Mouse (Mus musculus) forebrain, postnatal 0 days (tissue): ENCODE results near the gene Mettl3. TPM values are rescaled to one million over a fixed set of nuclear protein-coding genes. Genes with fewer than 3 reads are reported as not detected.
A peak's percentile ranks its signal among the peaks of the same experiment; 100 is the strongest.
"Not testable (repeated sequence)": the region's sequence is repeated elsewhere in the genome, so short reads cannot be mapped to it uniquely, and the experiment has no call there.

Experiments
- ATAC-seq: fragments of 200-750 bp; cut with Nextera tagmentation; 2 replicates; pipeline ENCODE4 v1.8.0; 2017; ENCODE audit warnings: mild to moderate bottlenecking, moderate library complexity
- DNase-seq: peaks from one replicate; pipeline ENCODE4 v3.0.0-alpha.2; 2015
- H3K27ac ChIP-seq: fragments of 300-500 bp; sonication (generic); 2 replicates; pipeline ENCODE4 v1.5.1; 2014; ENCODE audit warnings: low read depth, mild to moderate bottlenecking, antibody characterized with exemption, low read length, moderate library complexity, mixed read lengths
- H3K27me3 ChIP-seq: fragments of 300-500 bp; sonication (generic); 2 replicates; pipeline ENCODE4 v1.6.1; 2014; ENCODE audit warnings: mild to moderate bottlenecking, low read length, mixed read lengths; ENCODE audit not compliant: insufficient read depth
- H3K36me3 ChIP-seq: fragments of 300-500 bp; sonication (generic); 2 replicates; pipeline ENCODE4 v1.6.1; 2014; ENCODE audit warnings: mild to moderate bottlenecking, moderate library complexity; ENCODE audit not compliant: insufficient read depth
- H3K4me1 ChIP-seq: fragments of 300-500 bp; sonication (generic); 2 replicates; pipeline ENCODE4 v1.6.1; 2014; ENCODE audit warnings: antibody characterized with exemption; ENCODE audit not compliant: insufficient read depth
- H3K4me2 ChIP-seq: fragments of 300-500 bp; sonication (generic); 2 replicates; pipeline ENCODE4 v1.6.1; 2014; ENCODE audit warnings: low read depth, mild to moderate bottlenecking, moderate library complexity
- H3K4me3 ChIP-seq: fragments of 300-500 bp; sonication (generic); 2 replicates; pipeline ENCODE4 v1.5.1; 2014; ENCODE audit warnings: low read depth, low read length, mixed read lengths
- H3K9ac ChIP-seq: fragments of 300-500 bp; sonication (generic); 2 replicates; pipeline ENCODE4 v1.6.1; 2014; ENCODE audit warnings: mild to moderate bottlenecking
- H3K9me3 ChIP-seq: fragments of 300-500 bp; sonication (generic); 2 replicates; pipeline ENCODE4 v1.6.1; 2016; ENCODE audit warnings: low read length
- CTCF ChIP-seq: sonication (generic); IDR thresholded peaks from 2 replicates; pipeline ENCODE4 v1.5.1; 2016; ENCODE audit warnings: antibody characterized with exemption, control low read depth, low read depth
- WGBS: fragments of 180-500 bp; shearing (Covaris S2); extraction: QIAGEN DNeasy Blood & Tissue Kit; methylation state at CpG from one replicate; pipeline ENCODE4 v1.1.7; 2014; 5-methylcytosine and 5-hydroxymethylcytosine counted together
- polyA plus RNA-seq: library from polyadenylated mRNA; unstranded; fragments of >200 nt; fragmentation: Nextera tagmentation; extraction: Ambion mirVana; gene quantifications from 2 replicates; pipeline ENCODE4 v1.2.1, GENCODE M21; 2015
- total RNA-seq: library from RNA; depleted of rRNA; stranded (reverse); fragments of >200 nt; gene quantifications from 2 replicates; pipeline ENCODE4 v1.2.3, GENCODE M21; 2014

The Mettl3 gene
- total and polyA plus RNA-seq, 2 experiments from 2014 or later = 22.7 to 24.0 TPM

DNA sequence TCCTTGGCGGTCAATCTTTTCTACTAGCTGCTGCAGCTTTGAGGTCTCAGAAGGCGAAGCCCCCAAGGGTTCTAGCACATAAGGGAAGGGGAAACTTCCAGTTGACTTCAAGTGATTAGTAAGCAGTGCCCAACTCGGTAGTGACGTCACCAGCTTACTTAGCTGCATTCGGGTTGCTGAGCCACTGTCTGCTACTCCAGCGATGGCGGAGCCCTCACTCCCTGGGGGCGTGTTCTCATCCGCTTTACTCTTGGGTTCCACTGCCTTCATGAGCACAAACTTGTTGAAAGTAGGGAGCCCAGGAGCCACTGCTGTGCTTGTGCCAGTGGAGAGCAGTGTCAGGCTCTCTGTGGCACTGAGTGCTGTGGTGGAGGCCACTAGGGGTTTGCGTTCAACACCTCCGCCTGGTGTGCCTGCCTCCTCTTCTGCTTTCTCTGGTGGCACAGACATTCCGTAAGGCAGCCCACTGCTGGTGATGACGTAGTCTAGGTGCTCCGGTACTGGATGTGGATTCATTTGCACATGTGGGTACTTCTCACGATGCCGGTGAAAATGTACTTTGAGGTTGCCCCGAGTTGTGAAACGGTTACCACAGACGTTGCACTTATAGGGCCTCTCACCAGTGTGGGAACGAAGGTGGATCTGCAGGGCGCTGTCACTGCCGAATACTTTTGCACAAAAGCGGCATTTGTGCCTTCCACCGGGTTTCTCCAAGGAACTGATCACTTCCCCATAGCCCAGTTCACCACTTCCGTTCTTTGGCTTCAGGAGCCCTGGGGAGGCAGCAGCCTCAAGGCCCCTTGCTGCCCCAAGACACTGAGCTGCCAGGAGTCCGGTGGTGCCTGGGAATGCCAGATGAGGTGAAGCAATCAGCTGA is 9.2 kb upstream of the Mettl3 start:
- TF ChIP-seq CTCF = no peak
- no peak overlapping the region for H3K27ac ChIP-seq
- peaks cover 21% of the 10 kb centered on the region for H3K36me3 ChIP-seq
- no peaks in the 10 kb centered on the region for H3K9me3 ChIP-seq
- no peak overlapping the region for H3K9ac ChIP-seq
- no peak overlapping the region for H3K4me3 ChIP-seq
- no peak for DNase-seq
- 85% methylated on average over 26 of the region's 26 CpGs for WGBS
- H3K27me3 ChIP-seq = no peaks in the 10 kb centered on the region
- H3K4me2 ChIP-seq = peak overlapping the region; percentile 79; the same call in 1 of the 2 replicates
- peaks cover 19% of the 10 kb centered on the region for H3K4me1 ChIP-seq
- ATAC-seq = no peak

DNA sequence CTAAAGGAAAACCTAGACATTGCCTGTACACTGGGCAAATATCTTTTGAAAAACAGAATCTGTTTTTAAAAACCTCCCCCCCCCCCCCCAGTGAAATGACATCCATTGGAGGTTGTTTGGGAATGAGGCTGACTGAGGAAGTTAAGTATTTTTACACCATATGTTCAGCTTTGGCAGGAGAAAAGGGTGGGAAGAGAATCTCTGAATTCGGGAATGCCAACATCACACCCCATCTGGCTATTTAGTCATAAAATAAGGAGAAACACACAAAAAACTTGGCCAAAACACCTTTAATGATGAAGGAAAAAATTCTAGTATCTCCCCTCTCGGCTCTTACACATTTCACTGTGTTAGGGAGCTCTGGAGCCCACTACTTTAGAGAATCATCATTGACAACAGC is 6.0 kb upstream of the Mettl3 start:
- Histone ChIP-seq H3K4me2 (peak overlapping the region; percentile 11; the same call in 1 of the 2 replicates), H3K4me3 (no peak overlapping the region), H3K9ac (no peak overlapping the region), H3K4me1 (peaks cover 11% of the 10 kb centered on the region), H3K36me3 (peaks cover 27% of the 10 kb centered on the region), H3K27me3 (no peaks in the 10 kb centered on the region), H3K9me3 (no peaks in the 10 kb centered on the region), H3K27ac (no peak overlapping the region)
- ATAC-seq = peak; percentile 28; the same call in 1 of the 2 replicates
- 53% methylated on average over 2 of the region's 2 CpGs for WGBS
- no peak for TF ChIP-seq CTCF
- peak; percentile 66 for DNase-seq

DNA sequence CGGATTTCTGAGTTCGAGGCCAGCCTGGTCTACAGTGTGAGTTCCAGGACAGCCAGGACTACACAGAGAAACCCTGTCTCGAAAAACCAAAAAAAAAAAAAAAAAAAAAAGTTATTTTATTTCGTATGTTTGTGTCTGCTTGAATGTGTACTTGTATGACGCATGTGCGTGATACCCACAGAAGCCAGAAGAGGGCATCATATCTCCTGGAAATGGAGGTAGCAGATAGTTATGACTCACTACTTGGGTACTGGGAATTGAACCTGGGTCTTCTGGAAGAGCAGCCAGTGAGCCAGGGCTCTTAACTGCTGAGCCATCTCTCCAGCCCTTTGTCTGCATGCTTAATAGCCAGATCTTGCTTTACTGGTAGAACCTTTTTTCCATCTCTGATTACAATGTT is 5.4 kb upstream of the Mettl3 start:
- WGBS = 95% methylated on average over 5 of the region's 6 CpGs
- not testable (repeated sequence) for H3K4me2 ChIP-seq, H3K27ac ChIP-seq, H3K27me3 ChIP-seq, H3K9ac ChIP-seq, DNase-seq, ATAC-seq, H3K9me3 ChIP-seq, H3K4me3 ChIP-seq
- peaks cover 27% of the 10 kb centered on the region for H3K36me3 ChIP-seq
- TF ChIP-seq CTCF = peak; percentile 26; the same call in 1 of the 2 replicates
- H3K4me1 ChIP-seq = peaks cover 11% of the 10 kb centered on the region

DNA sequence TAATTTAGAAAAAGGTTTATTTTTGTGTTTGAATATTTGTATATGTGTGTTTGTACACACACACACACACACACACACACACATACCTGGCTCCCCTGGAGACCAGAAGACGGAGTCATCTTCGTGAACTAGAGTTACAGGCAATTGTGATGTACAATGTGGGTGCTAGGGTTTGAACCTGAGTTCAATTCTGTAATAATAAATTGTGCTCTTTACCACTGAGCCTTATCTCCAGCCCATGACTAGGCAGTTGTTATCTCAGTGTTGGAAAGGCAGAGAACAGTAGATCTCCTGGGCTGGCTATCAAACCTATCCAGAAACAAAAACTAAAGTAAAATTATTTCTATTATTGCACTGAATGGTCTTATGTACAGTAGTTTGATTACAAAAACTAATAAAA is 1.2 kb upstream of the Mettl3 start:
- H3K27me3 ChIP-seq = no peaks in the 10 kb centered on the region

DNA sequence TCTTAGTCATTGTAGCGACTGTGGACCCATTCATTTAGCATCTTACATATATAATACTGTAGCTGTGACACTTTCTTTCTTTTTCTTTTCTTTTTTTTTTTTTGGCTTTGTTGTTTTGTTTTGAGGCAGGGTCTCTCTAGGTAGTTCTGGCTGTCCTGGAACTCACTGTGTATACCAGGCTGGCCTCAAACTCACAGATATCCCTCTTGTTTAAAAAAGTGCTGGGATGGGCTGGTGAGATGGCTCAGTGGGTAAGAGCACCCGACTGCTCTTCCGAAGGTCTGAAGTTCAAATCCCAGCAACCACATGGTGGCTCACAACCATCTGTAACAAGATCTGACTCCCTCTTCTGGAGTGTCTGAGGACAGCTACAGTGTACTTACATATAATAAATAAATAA is 1.4 kb downstream of the Mettl3 start:
- DNase-seq, H3K27me3 ChIP-seq, H3K4me3 ChIP-seq, H3K4me1 ChIP-seq, H3K9ac ChIP-seq, ATAC-seq, H3K9me3 ChIP-seq, H3K27ac ChIP-seq: not testable (repeated sequence)
- 88% methylated on average over 3 of the region's 3 CpGs for WGBS
- peaks cover 18% of the 10 kb centered on the region for H3K36me3 ChIP-seq
- peak overlapping the region; percentile 71; the same call in 1 of the 2 replicates for H3K4me2 ChIP-seq

More for the DNA sequence above, 1.2 kb upstream of the Mettl3 start:
- WGBS = 100% methylated on average over 2 of the region's 2 CpGs
- Histone ChIP-seq H3K4me3 (no peak overlapping the region), H3K27ac (no peak overlapping the region), H3K4me2 (no peak overlapping the region), H3K9ac (no peak overlapping the region), H3K36me3 (peaks cover 9% of the 10 kb centered on the region; the same call in 1 of the 2 replicates), H3K9me3 (no peaks in the 10 kb centered on the region), H3K4me1 (peaks cover 6% of the 10 kb centered on the region; the same call in 1 of the 2 replicates)
- ATAC-seq = no peak
- no peak for DNase-seq
- no peak for TF ChIP-seq CTCF

DNA sequence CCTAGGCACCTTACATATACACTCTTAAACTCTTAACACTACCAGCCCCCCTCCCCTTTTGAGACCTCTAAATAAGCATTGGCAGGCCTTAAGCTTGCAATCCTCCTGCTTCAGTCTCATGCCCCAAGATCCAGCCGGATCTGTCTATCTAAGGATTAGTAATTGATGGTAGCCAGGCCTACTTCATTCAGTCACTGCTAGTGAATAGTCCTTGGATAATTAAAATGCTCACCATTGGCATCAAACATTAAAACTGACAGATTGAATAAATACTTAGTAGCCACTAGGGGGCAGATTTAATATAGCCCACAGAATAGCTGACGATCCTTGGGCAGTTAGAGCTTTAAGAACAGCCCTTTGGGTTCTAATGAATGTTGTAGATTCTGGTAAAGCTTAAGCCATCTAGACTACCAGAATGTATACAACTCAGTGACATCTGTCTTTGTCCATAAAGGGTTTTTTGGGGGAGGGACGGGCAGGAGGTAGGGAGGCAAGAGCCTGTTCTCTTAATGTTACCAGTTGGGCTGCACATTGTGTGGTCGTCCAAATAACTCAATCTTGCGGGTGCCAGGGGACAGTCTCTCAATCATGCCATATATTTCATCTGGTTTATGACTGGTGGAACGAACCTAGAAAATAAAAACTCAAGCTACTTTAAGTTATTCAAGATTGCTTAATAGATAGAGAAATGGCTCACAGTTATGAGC is 9.2 kb downstream of the Mettl3 start:
- Histone ChIP-seq H3K27ac (no peak overlapping the region), H3K27me3 (no peaks in the 10 kb centered on the region), H3K36me3 (peaks cover 77% of the 10 kb centered on the region), H3K4me1 (no peaks in the 10 kb centered on the region), H3K4me3 (no peak overlapping the region), H3K9me3 (no peaks in the 10 kb centered on the region), H3K9ac (no peak overlapping the region), H3K4me2 (no peak overlapping the region)
- WGBS = 58% methylated on average over 6 of the region's 6 CpGs
- ATAC-seq = peak; percentile 61
- TF ChIP-seq CTCF = peak; percentile 73
- peak; percentile 56 for DNase-seq

DNA sequence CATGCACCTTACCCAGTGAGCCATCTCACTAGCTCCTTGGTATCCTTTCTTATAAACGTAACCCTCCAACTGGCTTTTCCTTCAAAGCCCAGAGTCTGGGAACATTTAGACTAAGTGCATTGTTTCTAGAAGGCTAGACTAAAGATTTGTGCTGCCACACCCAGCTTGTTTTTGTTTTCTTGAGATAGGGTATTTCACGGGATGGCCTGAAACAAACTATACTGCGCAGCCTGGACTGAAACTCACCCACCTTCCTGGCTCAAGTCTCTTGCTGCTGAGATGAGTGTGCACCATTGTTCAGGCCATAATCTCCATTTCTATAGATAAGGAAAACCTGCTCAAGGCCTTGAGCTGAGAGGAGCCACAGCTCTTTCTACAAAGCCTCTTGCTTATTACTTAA is 20.7 kb downstream of the Mettl3 start:
- no peak overlapping the region for H3K4me3 ChIP-seq
- H3K27ac ChIP-seq = no peak overlapping the region
- no peak overlapping the region for H3K4me2 ChIP-seq
- no peak for TF ChIP-seq CTCF
- 90% methylated on average over 3 of the region's 3 CpGs for WGBS
- H3K9me3 ChIP-seq = no peaks in the 10 kb centered on the region
- no peak overlapping the region for H3K9ac ChIP-seq
- no peak for DNase-seq
- ATAC-seq = no peak
- peaks cover 9% of the 10 kb centered on the region; the same call in 1 of the 2 replicates for H3K4me1 ChIP-seq
- H3K27me3 ChIP-seq = no peaks in the 10 kb centered on the region
- peaks cover 34% of the 10 kb centered on the region for H3K36me3 ChIP-seq
